Mouse (Mus musculus) E14TG2a.4 (cell line): ENCODE data around the gene Jakmip3.

Experiments
- CTCF ChIP-seq: conservative IDR thresholded peaks from 2 replicates; pipeline ENCODE4 v1.5.1; 2014; ENCODE audit warnings: low read length
- NANOG ChIP-seq: IDR thresholded peaks from 2 replicates; pipeline ENCODE4 v1.6.1; 2014; ENCODE audit warnings: borderline replicate concordance, low read length, mixed read lengths
- POU5F1 ChIP-seq: IDR thresholded peaks from 2 replicates; pipeline ENCODE4 v1.6.1; 2014; ENCODE audit warnings: low read length, borderline replicate concordance

- TF ChIP-seq CTCF (no peak), POU5F1 (no peak), NANOG (no peak)
Measured at GRCm38 (mm10) chr7:139074189-139074588, 133.7 kb downstream of the Jakmip3 start.
